Mouse (Mus musculus) stomach, embryonic 14.5 days (tissue): Measurements from ENCODE around the gene Trim71. TPM values are rescaled to one million over a fixed set of nuclear protein-coding genes. Genes with fewer than 3 reads are reported as not detected.

Source experiments
- ATAC-seq: fragments of 200-750 bp; cut with Nextera tagmentation; 2 replicates; pipeline ENCODE4 v1.8.0; 2017; ENCODE audit warnings: low read depth, moderate TSS enrichment; ENCODE audit not compliant: insufficient number of reproducible peaks, insufficient read depth, low FRiP score
- H3K27ac ChIP-seq: fragments of 300-500 bp; sonication (generic); 2 replicates; pipeline ENCODE4 v1.5.1; 2014; ENCODE audit warnings: mild to moderate bottlenecking, low read length, moderate library complexity, mixed read lengths
- H3K27me3 ChIP-seq: fragments of 300-500 bp; sonication (generic); 2 replicates; pipeline ENCODE4 v1.6.1; 2014; ENCODE audit warnings: low read length, control low read depth, mixed read lengths; ENCODE audit not compliant: control insufficient read depth, insufficient read depth
- H3K36me3 ChIP-seq: fragments of 300-500 bp; sonication (generic); 2 replicates; pipeline ENCODE4 v1.6.1; 2014; ENCODE audit warnings: mild to moderate bottlenecking, control low read depth, low read length, moderate library complexity, mixed read lengths; ENCODE audit not compliant: control insufficient read depth, insufficient read depth
- H3K4me1 ChIP-seq: fragments of 300-500 bp; sonication (generic); 2 replicates; pipeline ENCODE4 v1.6.1; 2014; ENCODE audit warnings: low read length, control low read depth, mixed read lengths; ENCODE audit not compliant: control insufficient read depth, insufficient read depth
- H3K4me2 ChIP-seq: fragments of 300-500 bp; sonication (generic); replicated peaks from 2 replicates; pipeline ENCODE4 v1.6.1; 2014; ENCODE audit warnings: low read depth, low read length, control low read depth
- H3K4me3 ChIP-seq: fragments of 300-500 bp; sonication (generic); 2 replicates; pipeline ENCODE4 v1.5.1; 2014; ENCODE audit warnings: low read depth, low read length, control low read depth
- H3K9ac ChIP-seq: fragments of 300-500 bp; sonication (generic); replicated peaks from 2 replicates; pipeline ENCODE4 v1.6.1; 2014; ENCODE audit warnings: low read depth, mild to moderate bottlenecking, control low read depth, low read length, moderate library complexity, mixed read lengths
- H3K9me3 ChIP-seq: fragments of 300-500 bp; sonication (generic); 2 replicates; pipeline ENCODE4 v1.6.1; 2016; ENCODE audit warnings: low read depth, low read length, control low read depth; ENCODE audit not compliant: control insufficient read depth
- WGBS: fragments of 180-500 bp; shearing (Covaris S2); extraction: QIAGEN DNeasy Blood & Tissue Kit; methylation state at CpG from one replicate; pipeline ENCODE4 v1.1.7; 2014; 5-methylcytosine and 5-hydroxymethylcytosine counted together
- polyA plus RNA-seq: library from polyadenylated mRNA; unstranded; fragments of >200 nt; fragmentation: Nextera tagmentation; extraction: Ambion mirVana; gene quantifications from 2 replicates; pipeline ENCODE4 v1.2.1, GENCODE M21; 2014

Gene Trim71
- polyA plus RNA-seq, 1 experiment from 2014 or later = 1.4 TPM

- H3K9me3 ChIP-seq = no peaks in the 10 kb centered on the region
- no peak overlapping the region for H3K4me3 ChIP-seq
- ATAC-seq = no peak
- H3K27ac ChIP-seq = no peak overlapping the region
- H3K4me2 ChIP-seq = no peak overlapping the region
- no peaks in the 10 kb centered on the region for H3K27me3 ChIP-seq
- H3K36me3 ChIP-seq = no peaks in the 10 kb centered on the region
- no peak overlapping the region for H3K9ac ChIP-seq
- WGBS = 33% methylated on average over 1 of the region's 1 CpGs
- peaks cover 19% of the 10 kb centered on the region for H3K4me1 ChIP-seq
Measured at GRCm38 (mm10) chr9:114541279-114541741, 22.9 kb downstream of the Trim71 start.

GRCm38 (mm10) chr9:114538996-114539563 lies 25.1 kb downstream of the Trim71 start:
- no peak overlapping the region for H3K4me3 ChIP-seq
- no peak for ATAC-seq
- no peak overlapping the region for H3K27ac ChIP-seq
- no peaks in the 10 kb centered on the region for H3K27me3 ChIP-seq
- no peaks in the 10 kb centered on the region for H3K9me3 ChIP-seq
- H3K9ac ChIP-seq = no peak overlapping the region
- H3K4me2 ChIP-seq = no peak overlapping the region
- no peaks in the 10 kb centered on the region for H3K36me3 ChIP-seq
- 58% methylated on average over 7 of the region's 7 CpGs for WGBS
- peaks cover 11% of the 10 kb centered on the region for H3K4me1 ChIP-seq

GRCm38 (mm10) chr9:114536628-114537027 lies 27.5 kb downstream of the Trim71 start:
- H3K36me3 ChIP-seq = no peaks in the 10 kb centered on the region
- no peaks in the 10 kb centered on the region for H3K9me3 ChIP-seq
- ATAC-seq = peak; percentile 34; the same call in 1 of the 2 replicates
- no peaks in the 10 kb centered on the region for H3K27me3 ChIP-seq
- H3K4me1 ChIP-seq = peaks cover 8% of the 10 kb centered on the region; the same call in 1 of the 2 replicates
- no peak overlapping the region for H3K4me3 ChIP-seq
- no peak overlapping the region for H3K9ac ChIP-seq
- H3K27ac ChIP-seq = no peak overlapping the region
- H3K4me2 ChIP-seq = no peak overlapping the region
- 36% methylated on average over 2 of the region's 2 CpGs for WGBS

DNA sequence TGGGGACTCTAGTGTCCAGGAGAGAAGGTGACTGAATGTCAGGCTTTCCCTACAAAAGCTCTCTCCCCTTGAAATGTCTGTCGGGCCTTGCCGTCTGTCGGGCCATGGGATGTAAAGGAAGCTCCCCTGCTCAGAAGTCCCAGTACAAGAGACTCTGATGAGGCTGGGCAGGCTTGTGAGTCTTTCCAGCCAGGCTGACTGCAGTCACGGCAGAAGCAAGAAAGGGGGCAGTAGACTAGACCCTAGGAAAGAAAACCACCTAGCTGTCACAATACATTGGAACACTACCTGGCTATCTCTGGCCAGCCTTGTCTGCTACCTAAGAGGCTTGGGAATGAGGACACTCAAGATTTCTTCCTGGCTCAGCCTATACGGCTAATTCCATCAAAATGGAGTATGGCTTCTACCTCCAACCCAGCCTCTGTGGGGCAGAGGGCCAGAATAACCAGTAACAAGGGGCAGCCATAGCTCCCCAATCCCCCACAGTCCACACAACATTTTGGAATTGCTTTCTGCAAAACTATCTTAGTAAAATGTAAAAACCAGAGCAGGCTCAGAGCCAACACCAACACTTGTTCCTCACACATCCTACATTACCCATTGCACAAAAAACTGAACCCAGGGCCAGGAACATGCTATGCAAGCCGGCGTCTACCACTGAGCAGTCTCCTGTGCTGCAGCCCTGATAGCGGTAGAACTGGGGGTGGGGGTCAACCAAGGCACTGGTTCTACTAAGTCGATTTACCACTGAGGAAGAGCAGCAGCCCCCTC lies 29.2 kb downstream of the Trim71 start:
- no peak for ATAC-seq
- H3K9me3 ChIP-seq = no peaks in the 10 kb centered on the region
- H3K27me3 ChIP-seq = no peaks in the 10 kb centered on the region
- H3K4me1 ChIP-seq = peaks cover 8% of the 10 kb centered on the region; the same call in 1 of the 2 replicates
- H3K36me3 ChIP-seq = no peaks in the 10 kb centered on the region
- no peak overlapping the region for H3K9ac ChIP-seq
- H3K4me2 ChIP-seq = no peak overlapping the region
- no peak overlapping the region for H3K4me3 ChIP-seq
- 85% methylated on average over 9 of the region's 9 CpGs for WGBS
- H3K27ac ChIP-seq = no peak overlapping the region

GRCm38 (mm10) chr9:114533848-114534247 lies 30.3 kb downstream of the Trim71 start:
- no peak overlapping the region for H3K27ac ChIP-seq
- peak; percentile 67; the same call in 1 of the 2 replicates for ATAC-seq

GRCm38 (mm10) chr9:114531276-114531675 lies 32.9 kb downstream of the Trim71 start:
- H3K27ac ChIP-seq = no peak overlapping the region
- no peaks in the 10 kb centered on the region for H3K9me3 ChIP-seq
- no peak overlapping the region for H3K4me2 ChIP-seq
- peaks cover 16% of the 10 kb centered on the region for H3K4me1 ChIP-seq
- ATAC-seq = no peak
- no peak overlapping the region for H3K9ac ChIP-seq
- WGBS = 25% methylated on average over 11 of the region's 11 CpGs
- no peaks in the 10 kb centered on the region for H3K27me3 ChIP-seq
- no peak overlapping the region for H3K4me3 ChIP-seq
- no peaks in the 10 kb centered on the region for H3K36me3 ChIP-seq

More at GRCm38 (mm10) chr9:114533848-114534247, 30.3 kb downstream of the Trim71 start:
- Histone ChIP-seq H3K27me3 (no peaks in the 10 kb centered on the region), H3K9ac (no peak overlapping the region), H3K36me3 (no peaks in the 10 kb centered on the region), H3K4me3 (no peak overlapping the region), H3K4me1 (peaks cover 8% of the 10 kb centered on the region; the same call in 1 of the 2 replicates), H3K4me2 (no peak overlapping the region), H3K9me3 (no peaks in the 10 kb centered on the region)
- WGBS = 67% methylated on average over 4 of the region's 4 CpGs

- Histone ChIP-seq H3K27me3 (no peaks in the 10 kb centered on the region), H3K27ac (0 out of 2 replicates have a peak overlapping the region, but pooled peaks have one; percentile 7), H3K4me1 (peaks cover 23% of the 10 kb centered on the region), H3K36me3 (no peaks in the 10 kb centered on the region), H3K9me3 (no peaks in the 10 kb centered on the region), H3K4me3 (no peak overlapping the region), H3K4me2 (no peak overlapping the region), H3K9ac (no peak overlapping the region)
- WGBS = 44% methylated on average over 9 of the region's 9 CpGs
- no peak for ATAC-seq
Measured at GRCm38 (mm10) chr9:114528680-114529048, 35.5 kb downstream of the Trim71 start.

DNA sequence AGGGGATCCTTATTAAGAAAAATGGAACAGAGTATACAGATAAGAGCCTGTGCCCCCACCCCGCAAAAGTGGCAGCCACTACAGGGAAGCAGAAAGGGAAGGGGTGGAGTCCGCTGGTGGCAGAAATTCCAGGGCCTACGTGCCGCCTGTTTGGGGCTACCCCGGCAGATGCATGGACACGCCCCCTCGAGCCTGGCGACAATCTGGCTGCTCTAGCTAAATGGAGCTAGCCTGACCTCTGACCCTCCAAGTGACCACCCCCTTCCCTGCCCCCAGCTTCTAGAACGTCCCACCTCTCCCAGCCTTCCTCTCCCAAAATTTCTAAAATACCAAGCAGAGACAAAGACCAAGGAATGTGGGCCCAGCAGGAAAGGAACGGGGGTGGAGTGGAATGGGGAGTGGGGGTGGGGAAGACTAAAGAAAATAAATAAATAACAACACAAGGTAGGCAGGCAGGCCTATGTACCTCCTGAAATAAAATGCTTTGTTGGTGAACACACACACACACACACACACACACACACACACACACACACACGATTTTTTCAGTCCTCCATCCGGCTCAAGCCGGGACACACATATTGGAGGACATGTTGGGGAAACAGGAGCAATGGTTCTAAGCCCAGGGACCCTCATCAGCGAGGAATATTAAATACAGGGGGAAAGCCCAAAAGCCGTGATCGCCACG lies 36.0 kb downstream of the Trim71 start:
- WGBS = 19% methylated on average over 17 of the region's 17 CpGs
- no peak overlapping the region; the same call in 1 of the 2 replicates for H3K4me2 ChIP-seq
- 0 out of 2 replicates have a peak overlapping the region, but pooled peaks have one; percentile 7 for H3K27ac ChIP-seq
- H3K4me3 ChIP-seq = no peak overlapping the region
- H3K4me1 ChIP-seq = peaks cover 23% of the 10 kb centered on the region
- no peak overlapping the region; the same call in 1 of the 2 replicates for H3K9ac ChIP-seq
- H3K36me3 ChIP-seq = no peaks in the 10 kb centered on the region
- ATAC-seq = peak; percentile 70
- H3K27me3 ChIP-seq = no peaks in the 10 kb centered on the region
- no peaks in the 10 kb centered on the region for H3K9me3 ChIP-seq
